Mouse (Mus musculus) liver, postnatal 0 days (tissue): ENCODE data around the gene Olfr592.

Experiments used
- CTCF ChIP-seq: sonication (generic); IDR thresholded peaks from 2 replicates; pipeline ENCODE4 v1.5.1; 2016; ENCODE audit warnings: antibody characterized with exemption, low read depth
- EP300 ChIP-seq: IDR thresholded peaks from 2 replicates; pipeline ENCODE4 v1.6.1; 2016; ENCODE audit warnings: antibody characterized with exemption, low read depth, mild to moderate bottlenecking

- TF ChIP-seq CTCF: no peak
- TF ChIP-seq EP300: no peak
These were observed 27.0 kb downstream of the Olfr592 start, which contains the start of gene Olfr593 for GRCm38 (mm10) chr7:103211562-103211961.
